Mouse (Mus musculus) liver, adult 2 months (tissue): ENCODE results near the gene Cxcl2.

Experiments
- CTCF ChIP-seq: fragments of 200-500 bp; IDR thresholded peaks from 2 replicates; pipeline ENCODE4 v1.5.1; 2011; ENCODE audit warnings: low read depth, low read length, control low read depth
- POLR2A ChIP-seq: fragments of 200-500 bp; IDR thresholded peaks from 2 replicates; pipeline ENCODE4 v1.6.1; 2011; ENCODE audit warnings: low read length, control low read depth; ENCODE audit not compliant: insufficient read depth; ENCODE audit errors: extremely low read depth

DNA sequence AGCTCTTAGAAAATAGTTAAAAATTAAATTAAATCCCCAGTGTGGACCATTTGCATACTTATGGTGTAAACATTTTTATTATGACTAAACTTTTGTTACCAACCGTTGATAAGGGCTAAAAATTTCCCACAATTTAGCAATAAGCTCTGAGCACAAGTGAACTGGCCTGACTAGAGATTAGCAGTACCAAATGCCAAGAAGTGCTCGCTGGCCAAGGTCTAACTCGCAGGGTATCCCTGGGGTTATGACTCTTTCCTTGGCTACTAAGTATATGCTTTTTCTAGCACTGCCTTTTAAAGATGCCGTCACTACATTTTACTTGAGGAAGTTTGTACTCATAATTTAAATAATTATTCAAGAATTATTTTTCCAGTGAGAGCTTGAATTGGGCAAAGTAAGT, 22.6 kb upstream of the Cxcl2 start:
- TF ChIP-seq CTCF = no peak
- TF ChIP-seq POLR2A = no peak
